Mouse (Mus musculus): Measurements from ENCODE around the gene Kat7. TPM values are rescaled to one million over a fixed set of nuclear protein-coding genes. Genes with fewer than 3 reads are reported as not detected.

The Kat7 gene
- polyA plus RNA-seq, 1 experiment from 2014 or later, result 80.1 TPM

DNA sequence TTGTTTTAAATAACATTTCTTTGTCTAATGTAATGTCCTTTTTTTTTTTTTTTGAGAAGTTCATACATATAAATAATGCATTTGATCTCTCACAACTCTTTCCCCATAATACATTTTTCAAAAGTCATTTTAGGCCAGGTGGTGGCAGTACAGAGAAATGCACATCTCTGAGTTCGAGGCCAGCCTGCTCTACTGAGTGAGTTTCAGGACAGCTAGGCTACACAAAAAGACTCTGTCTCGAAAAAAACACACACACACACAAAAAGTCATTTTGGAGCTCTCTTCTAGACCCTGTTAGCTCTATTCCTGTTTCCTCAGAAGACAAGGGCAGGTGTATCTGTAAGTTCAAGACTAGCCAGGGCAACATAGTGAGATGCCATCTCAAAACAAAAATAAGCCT is 42.6 kb upstream of the Kat7 start:
- H3K27me3 ChIP-seq (ENCODE audit: control insufficient read depth, insufficient read depth, low read length), result no peaks in the 10 kb centered on the region
- H3K4me3 ChIP-seq (ENCODE audit: low read length), result no peak overlapping the region
- WGBS, result 95% methylated on average over 2 of the region's 2 CpGs
- H3K9ac ChIP-seq (ENCODE audit: low read depth, low read length), result no peak overlapping the region
- H3K4me2 ChIP-seq (replicated peaks; ENCODE audit: low read depth, low read length), result no peak overlapping the region
- H3K9me3 ChIP-seq (ENCODE audit: control insufficient read depth, low read length), result no peaks in the 10 kb centered on the region
- H3K36me3 ChIP-seq (ENCODE audit: control insufficient read depth, insufficient read depth, low read length), result peaks cover 4% of the 10 kb centered on the region; the same call in 1 of the 2 replicates
- ATAC-seq (ENCODE audit: low FRiP score, low TSS enrichment), result no peak
- no peak overlapping the region for H3K27ac ChIP-seq (ENCODE audit: low read depth, low read length)
- H3K4me1 ChIP-seq (ENCODE audit: control insufficient read depth, insufficient read depth, low read length), result no peaks in the 10 kb centered on the region; the same call in 1 of the 2 replicates

DNA sequence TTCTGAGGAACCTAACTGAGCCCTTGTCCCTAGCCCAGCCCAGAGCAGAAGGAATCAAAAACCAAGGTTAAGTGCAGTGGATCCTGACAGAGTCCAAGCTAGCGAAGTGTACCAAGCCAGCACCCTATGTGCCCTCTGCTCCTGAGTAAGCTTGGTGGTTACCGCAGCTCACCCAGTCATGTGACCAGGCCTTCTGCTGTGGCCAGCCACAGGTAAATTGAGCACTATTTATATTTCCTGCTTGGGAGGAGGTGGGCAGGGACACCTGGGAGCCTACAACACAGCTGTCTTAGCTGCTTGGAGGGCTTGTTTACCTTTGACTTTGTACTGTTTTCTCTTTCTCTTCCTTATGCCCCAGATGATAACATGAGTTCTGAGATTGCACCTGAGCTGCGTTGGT is 40.9 kb upstream of the Kat7 start:
- ATAC-seq (ENCODE audit: low FRiP score, low TSS enrichment), result no peak
- no peak overlapping the region for H3K4me2 ChIP-seq (replicated peaks; ENCODE audit: low read depth, low read length)
- 91% methylated on average over 3 of the region's 3 CpGs for WGBS
- H3K9me3 ChIP-seq (ENCODE audit: control insufficient read depth, low read length), result no peaks in the 10 kb centered on the region
- H3K4me1 ChIP-seq (ENCODE audit: control insufficient read depth, insufficient read depth, low read length), result no peaks in the 10 kb centered on the region; the same call in 1 of the 2 replicates
- H3K27me3 ChIP-seq (ENCODE audit: control insufficient read depth, insufficient read depth, low read length), result no peaks in the 10 kb centered on the region
- no peak overlapping the region for H3K27ac ChIP-seq (ENCODE audit: low read depth, low read length)
- peaks cover 12% of the 10 kb centered on the region; the same call in 1 of the 2 replicates for H3K36me3 ChIP-seq (ENCODE audit: control insufficient read depth, insufficient read depth, low read length)
- no peak overlapping the region for H3K9ac ChIP-seq (ENCODE audit: low read depth, low read length)
- H3K4me3 ChIP-seq (ENCODE audit: low read length), result no peak overlapping the region

DNA sequence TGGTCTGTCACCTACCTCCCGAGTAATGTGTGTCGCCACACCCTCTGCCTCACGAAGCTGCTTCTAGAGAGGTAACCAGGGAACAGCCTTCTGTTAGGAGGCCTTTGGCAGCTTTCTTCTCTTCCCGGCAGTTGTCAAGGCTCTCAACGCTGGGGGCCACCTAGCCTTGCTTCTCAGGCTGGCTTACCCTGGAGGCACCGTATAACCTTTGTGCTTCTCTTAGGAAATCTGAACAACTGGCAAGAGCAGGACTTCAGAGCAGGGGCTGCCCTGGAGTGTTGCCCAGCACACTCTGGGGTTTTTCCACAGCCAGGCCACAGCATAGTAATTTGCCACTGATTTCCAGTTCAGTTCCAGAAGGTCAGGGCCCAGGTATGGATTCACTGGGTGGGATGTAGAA is 40.2 kb upstream of the Kat7 start:
- Histone ChIP-seq H3K4me2 (replicated peaks; ENCODE audit: low read depth, low read length) (no peak overlapping the region), H3K4me3 (ENCODE audit: low read length) (no peak overlapping the region), H3K36me3 (ENCODE audit: control insufficient read depth, insufficient read depth, low read length) (peaks cover 12% of the 10 kb centered on the region; the same call in 1 of the 2 replicates), H3K27me3 (ENCODE audit: control insufficient read depth, insufficient read depth, low read length) (no peaks in the 10 kb centered on the region), H3K4me1 (ENCODE audit: control insufficient read depth, insufficient read depth, low read length) (no peaks in the 10 kb centered on the region; the same call in 1 of the 2 replicates), H3K27ac (ENCODE audit: low read depth, low read length) (no peak overlapping the region), H3K9ac (ENCODE audit: low read depth, low read length) (no peak overlapping the region), H3K9me3 (ENCODE audit: control insufficient read depth, low read length) (no peaks in the 10 kb centered on the region)
- ATAC-seq (ENCODE audit: low FRiP score, low TSS enrichment), result no peak
- WGBS, result 44% methylated on average over 6 of the region's 6 CpGs

DNA sequence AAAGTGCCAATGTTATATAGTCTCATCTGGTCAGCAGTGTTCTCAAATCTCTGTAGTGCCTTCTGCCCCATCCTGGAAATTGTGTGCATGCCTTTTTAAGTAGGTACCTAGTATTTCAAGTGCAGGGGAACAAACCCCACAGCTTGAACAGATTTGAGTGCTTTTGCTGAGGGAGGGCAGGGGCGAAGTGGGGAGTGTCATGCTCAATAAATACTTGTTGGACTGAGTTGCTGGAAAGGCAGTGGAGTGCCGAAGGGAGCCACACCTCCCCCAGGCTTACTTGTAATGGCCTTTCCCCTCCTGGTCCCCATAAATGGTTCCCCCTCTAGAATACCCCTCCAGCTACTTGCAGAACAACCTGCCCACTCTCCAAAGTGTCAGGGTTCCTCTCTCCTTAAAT is 34.1 kb upstream of the Kat7 start:
- Histone ChIP-seq H3K9ac (ENCODE audit: low read depth, low read length) (no peak overlapping the region), H3K4me3 (ENCODE audit: low read length) (no peak overlapping the region), H3K4me2 (replicated peaks; ENCODE audit: low read depth, low read length) (no peak overlapping the region), H3K27me3 (ENCODE audit: control insufficient read depth, insufficient read depth, low read length) (no peaks in the 10 kb centered on the region), H3K9me3 (ENCODE audit: control insufficient read depth, low read length) (no peaks in the 10 kb centered on the region), H3K27ac (ENCODE audit: low read depth, low read length) (no peak overlapping the region), H3K36me3 (ENCODE audit: control insufficient read depth, insufficient read depth, low read length) (peaks cover 12% of the 10 kb centered on the region; the same call in 1 of the 2 replicates), H3K4me1 (ENCODE audit: control insufficient read depth, insufficient read depth, low read length) (peaks cover 6% of the 10 kb centered on the region)
- ATAC-seq (ENCODE audit: low FRiP score, low TSS enrichment), result no peak
- 35% methylated on average over 2 of the region's 2 CpGs for WGBS

DNA sequence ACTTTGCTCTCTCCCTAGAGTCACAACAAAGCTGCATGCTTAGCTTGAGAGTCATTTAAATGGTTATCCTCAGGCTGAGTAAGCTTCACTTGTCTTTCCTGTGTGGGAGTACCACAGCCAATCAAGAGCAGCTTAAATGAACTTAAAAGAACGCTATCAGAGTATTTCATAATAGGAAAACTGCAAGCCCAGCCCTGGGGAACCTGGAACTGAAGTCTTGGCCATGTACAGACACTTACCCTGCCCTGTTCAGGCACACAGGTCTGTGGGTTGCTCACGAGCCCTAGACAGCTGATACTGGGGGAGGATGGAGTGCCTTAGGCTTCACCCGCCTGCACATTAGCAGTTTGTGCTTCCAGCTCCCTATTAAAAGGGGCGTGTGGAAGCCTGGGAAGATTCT is 33.1 kb upstream of the Kat7 start:
- no peak for ATAC-seq (ENCODE audit: low FRiP score, low TSS enrichment)
- Histone ChIP-seq H3K4me1 (ENCODE audit: control insufficient read depth, insufficient read depth, low read length) (peaks cover 12% of the 10 kb centered on the region), H3K36me3 (ENCODE audit: control insufficient read depth, insufficient read depth, low read length) (peaks cover 9% of the 10 kb centered on the region; the same call in 1 of the 2 replicates), H3K9ac (ENCODE audit: low read depth, low read length) (no peak overlapping the region), H3K4me2 (replicated peaks; ENCODE audit: low read depth, low read length) (no peak overlapping the region), H3K4me3 (ENCODE audit: low read length) (no peak overlapping the region), H3K27me3 (ENCODE audit: control insufficient read depth, insufficient read depth, low read length) (no peaks in the 10 kb centered on the region), H3K27ac (ENCODE audit: low read depth, low read length) (no peak overlapping the region), H3K9me3 (ENCODE audit: control insufficient read depth, low read length) (no peaks in the 10 kb centered on the region)
- WGBS, result 34% methylated on average over 4 of the region's 4 CpGs

DNA sequence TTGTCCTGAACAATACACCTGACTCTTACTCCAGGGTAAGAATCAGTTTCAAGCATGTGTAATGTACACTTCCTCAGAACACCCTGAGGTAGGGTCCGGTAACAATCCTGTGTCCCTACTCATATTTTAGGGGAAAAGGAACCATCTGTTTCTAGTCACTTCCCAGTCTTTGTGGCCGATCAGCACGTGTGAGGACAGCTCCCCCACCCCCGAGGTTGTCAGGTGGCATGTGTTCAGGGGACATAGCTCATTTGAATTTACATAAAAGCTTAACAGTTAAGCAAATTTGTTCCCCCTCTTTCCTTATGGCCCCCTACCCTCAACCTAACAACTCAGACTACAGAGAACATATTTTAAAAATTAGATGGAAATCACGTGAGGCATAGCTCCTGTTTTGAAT is 30.6 kb upstream of the Kat7 start:
- peaks cover 12% of the 10 kb centered on the region for H3K4me1 ChIP-seq (ENCODE audit: control insufficient read depth, insufficient read depth, low read length)
- no peak overlapping the region for H3K27ac ChIP-seq (ENCODE audit: low read depth, low read length)
- no peaks in the 10 kb centered on the region for H3K9me3 ChIP-seq (ENCODE audit: control insufficient read depth, low read length)
- H3K27me3 ChIP-seq (ENCODE audit: control insufficient read depth, insufficient read depth, low read length), result no peaks in the 10 kb centered on the region
- 46% methylated on average over 5 of the region's 5 CpGs for WGBS
- no peak overlapping the region for H3K4me2 ChIP-seq (replicated peaks; ENCODE audit: low read depth, low read length)
- no peak overlapping the region for H3K9ac ChIP-seq (ENCODE audit: low read depth, low read length)
- H3K4me3 ChIP-seq (ENCODE audit: low read length), result no peak overlapping the region
- no peak for ATAC-seq (ENCODE audit: low FRiP score, low TSS enrichment)
- H3K36me3 ChIP-seq (ENCODE audit: control insufficient read depth, insufficient read depth, low read length), result no peaks in the 10 kb centered on the region

DNA sequence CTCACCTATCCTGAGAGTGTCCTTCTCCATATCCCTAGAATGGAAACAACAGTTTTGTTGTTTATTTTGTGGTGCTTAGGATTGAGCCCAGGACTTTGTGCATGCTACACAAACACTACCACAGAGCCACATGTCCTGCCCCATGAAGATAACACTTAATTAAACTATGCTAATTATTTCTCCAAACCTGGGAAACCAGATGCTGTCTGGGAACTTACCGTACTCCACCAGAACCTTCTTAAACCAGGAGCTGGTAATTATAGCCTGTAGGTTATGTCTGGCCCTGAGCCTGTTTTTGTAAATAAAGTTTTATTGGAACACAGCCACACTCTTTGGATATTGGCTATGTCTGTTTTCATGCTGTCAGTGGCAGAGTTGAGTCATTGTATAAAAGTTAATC is 30.2 kb upstream of the Kat7 start:
- no peak overlapping the region for H3K4me3 ChIP-seq (ENCODE audit: low read length)
- no peak for ATAC-seq (ENCODE audit: low FRiP score, low TSS enrichment)
- H3K27ac ChIP-seq (ENCODE audit: low read depth, low read length), result no peak overlapping the region
- H3K36me3 ChIP-seq (ENCODE audit: control insufficient read depth, insufficient read depth, low read length), result no peaks in the 10 kb centered on the region
- H3K27me3 ChIP-seq (ENCODE audit: control insufficient read depth, insufficient read depth, low read length), result no peaks in the 10 kb centered on the region
- H3K4me2 ChIP-seq (replicated peaks; ENCODE audit: low read depth, low read length), result no peak overlapping the region
- WGBS, result 90% methylated on average over 1 of the region's 1 CpGs
- H3K9me3 ChIP-seq (ENCODE audit: control insufficient read depth, low read length), result no peaks in the 10 kb centered on the region
- H3K4me1 ChIP-seq (ENCODE audit: control insufficient read depth, insufficient read depth, low read length), result peaks cover 12% of the 10 kb centered on the region
- H3K9ac ChIP-seq (ENCODE audit: low read depth, low read length), result no peak overlapping the region

DNA sequence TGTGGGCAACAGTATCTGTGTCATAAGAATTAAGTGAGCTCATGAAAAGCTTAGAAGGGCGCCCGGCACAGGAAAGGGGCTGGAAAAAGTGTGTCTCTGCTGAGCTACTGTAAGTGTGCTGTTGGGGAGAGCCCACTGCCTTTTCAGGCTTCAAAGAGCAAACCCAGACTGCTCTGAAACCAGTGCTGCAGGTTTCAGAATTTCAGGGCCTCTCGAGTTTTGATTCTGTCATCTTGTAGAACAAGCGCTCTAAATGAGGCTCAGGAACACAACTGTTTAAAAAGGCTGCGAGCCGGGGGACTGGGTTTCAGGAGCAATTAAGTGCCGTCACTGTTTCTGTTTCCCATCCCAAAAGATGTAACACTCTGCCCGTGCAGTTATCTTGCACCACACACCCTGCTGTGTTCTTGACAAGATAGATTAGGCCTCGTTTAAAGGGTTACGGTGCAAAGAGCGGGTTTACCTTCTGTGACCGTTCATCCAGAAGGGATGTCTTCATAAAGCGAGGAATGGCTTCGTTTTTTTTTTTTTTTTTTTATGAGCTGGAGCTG is 29.5 kb upstream of the Kat7 start:
- peak overlapping the region; percentile 20 for H3K4me2 ChIP-seq (replicated peaks; ENCODE audit: low read depth, low read length)
- peak overlapping the region; percentile 1; the same call in 1 of the 2 replicates for H3K4me3 ChIP-seq (ENCODE audit: low read length)
- no peaks in the 10 kb centered on the region for H3K9me3 ChIP-seq (ENCODE audit: control insufficient read depth, low read length)
- no peaks in the 10 kb centered on the region for H3K36me3 ChIP-seq (ENCODE audit: control insufficient read depth, insufficient read depth, low read length)
- WGBS, result 10% methylated on average over 14 of the region's 14 CpGs
- no peaks in the 10 kb centered on the region for H3K27me3 ChIP-seq (ENCODE audit: control insufficient read depth, insufficient read depth, low read length)
- H3K27ac ChIP-seq (ENCODE audit: low read depth, low read length), result no peak overlapping the region
- peak overlapping the region; percentile 46 for H3K9ac ChIP-seq (ENCODE audit: low read depth, low read length)
- peaks cover 12% of the 10 kb centered on the region for H3K4me1 ChIP-seq (ENCODE audit: control insufficient read depth, insufficient read depth, low read length)
- ATAC-seq (ENCODE audit: low FRiP score, low TSS enrichment), result no peak

DNA sequence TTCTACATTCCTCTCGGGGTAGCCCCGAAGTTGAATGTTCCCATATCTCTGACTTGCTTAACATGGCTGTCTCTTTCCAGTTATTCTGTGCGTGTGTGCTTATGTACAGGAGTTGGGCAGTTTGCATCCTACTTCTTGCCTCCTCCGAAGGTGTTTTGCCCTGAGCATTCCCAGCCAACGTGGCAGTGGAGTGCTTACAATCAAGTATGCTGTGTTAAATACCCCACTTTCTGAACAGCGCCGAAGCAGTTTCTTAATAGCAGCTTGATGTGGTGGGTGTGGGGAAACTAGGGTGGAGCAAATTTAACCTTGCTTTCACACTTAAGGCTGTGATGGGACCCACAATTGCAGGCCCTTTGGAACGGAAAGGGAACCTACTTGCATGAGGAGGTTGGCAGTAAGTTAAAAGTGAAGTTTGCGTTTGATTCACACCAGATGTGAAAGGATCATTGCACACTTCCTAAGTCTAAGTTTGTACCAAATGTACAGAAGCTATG is 27.8 kb upstream of the Kat7 start:
- WGBS, result 15% methylated on average over 9 of the region's 9 CpGs
- Histone ChIP-seq H3K4me1 (ENCODE audit: control insufficient read depth, insufficient read depth, low read length) (peaks cover 12% of the 10 kb centered on the region), H3K4me3 (ENCODE audit: low read length) (peak overlapping the region; percentile 85), H3K9me3 (ENCODE audit: control insufficient read depth, low read length) (no peaks in the 10 kb centered on the region), H3K27ac (ENCODE audit: low read depth, low read length) (no peak overlapping the region), H3K9ac (ENCODE audit: low read depth, low read length) (peak overlapping the region; percentile 79; the same call in 1 of the 2 replicates), H3K27me3 (ENCODE audit: control insufficient read depth, insufficient read depth, low read length) (no peaks in the 10 kb centered on the region), H3K36me3 (ENCODE audit: control insufficient read depth, insufficient read depth, low read length) (no peaks in the 10 kb centered on the region), H3K4me2 (replicated peaks; ENCODE audit: low read depth, low read length) (peak overlapping the region; percentile 48)
- ATAC-seq (ENCODE audit: low FRiP score, low TSS enrichment), result no peak

All from kidney, embryonic 14.5 days (tissue).